Mouse (Mus musculus) CH12.LX (cell line): ENCODE data around the gene Psmd11. TPM values are rescaled to one million over a fixed set of nuclear protein-coding genes. Genes with fewer than 3 reads are reported as not detected.

ENCODE experiments used
- DNase-seq: peaks from one replicate; pipeline ENCODE4 v3.0.0-alpha.2; 2013; ENCODE audit errors: extremely low read depth
- H3K27ac ChIP-seq: 2 replicates; pipeline ENCODE4 v1.5.1; 2012; ENCODE audit warnings: low read depth, mild to moderate bottlenecking, control low read depth, moderate library complexity; ENCODE audit not compliant: insufficient read depth
- H3K27me3 ChIP-seq: replicated peaks from 2 replicates; pipeline ENCODE3; 2012; ENCODE audit warnings: inconsistent platforms
- H3K36me3 ChIP-seq, 2 experiments: replicated peaks in 1 of 2; 2 replicates each; pipeline versions ENCODE3 to v1.6.1; 2012; ENCODE audit warnings: inconsistent platforms in 1 of 2, low read length in 1 of 2, mild to moderate bottlenecking in 1 of 2, mixed read lengths in 1 of 2, moderate library complexity in 1 of 2; ENCODE audit not compliant: control insufficient read depth in 1 of 2, insufficient read depth in 1 of 2
- H3K4me1 ChIP-seq, 2 experiments: 2 replicates each; pipeline ENCODE4 v1.6.1; 2012; ENCODE audit warnings: inconsistent platforms in 1 of 2, moderate library complexity in 1 of 2; ENCODE audit not compliant: insufficient read depth in 2 of 2, control insufficient read depth in 1 of 2
- H3K4me2 ChIP-seq: 2 replicates; pipeline ENCODE4 v1.6.1; 2012; ENCODE audit warnings: low read depth, mild to moderate bottlenecking, control low read depth; ENCODE audit not compliant: poor library complexity, insufficient read depth, severe bottlenecking
- H3K4me3 ChIP-seq, 3 experiments: fragments of 150-350 bp in 1 of 3; sonication (generic) in 1 of 3; replicated peaks in 1 of 3; 2 replicates each; pipeline versions ENCODE3 to v1.5.1; 2011 to 2012; ENCODE audit warnings: low read depth in 2 of 3, low read length in 2 of 3, mild to moderate bottlenecking in 2 of 3, moderate library complexity in 2 of 3, control low read depth in 1 of 3, improper control_type of control experiment in 1 of 3, inconsistent platforms in 1 of 3, mixed read lengths in 1 of 3; ENCODE audit not compliant: poor library complexity in 1 of 3
- H3K79me2 ChIP-seq: replicated peaks from 2 replicates; pipeline ENCODE4 v1.6.1; 2012; ENCODE audit warnings: mild to moderate bottlenecking, moderate library complexity; ENCODE audit not compliant: control insufficient read depth, poor library complexity, insufficient read depth, severe bottlenecking; ENCODE audit errors: extremely low read depth
- H3K9ac ChIP-seq: 2 replicates; pipeline ENCODE4 v1.6.1; 2012; ENCODE audit warnings: low read depth, mild to moderate bottlenecking, control low read depth, moderate library complexity; ENCODE audit not compliant: insufficient read depth
- H3K9me3 ChIP-seq: replicated peaks from 2 replicates; pipeline ENCODE3; 2012; ENCODE audit warnings: low read length, inconsistent platforms, mixed read lengths
- CHD2 ChIP-seq: IDR thresholded peaks from 2 replicates; pipeline ENCODE4 v1.6.1; 2011; ENCODE audit warnings: low read length, improper control_type of control experiment
- ELF1 ChIP-seq: IDR thresholded peaks from 2 replicates; pipeline ENCODE4 v1.6.1; 2014; ENCODE audit warnings: low read depth, mild to moderate bottlenecking, inconsistent platforms, low read length, improper control_type of control experiment
- EP300 ChIP-seq: IDR thresholded peaks from 2 replicates; pipeline ENCODE4 v1.6.1; 2011; ENCODE audit warnings: low read length, improper control_type of control experiment
- ETS1 ChIP-seq: conservative IDR thresholded peaks from 2 replicates; pipeline ENCODE4 v1.6.1; 2012; ENCODE audit warnings: low read depth, mild to moderate bottlenecking, inconsistent platforms, low read length, improper control_type of control experiment, moderate library complexity
- GABPA ChIP-seq: IDR thresholded peaks from 2 replicates; pipeline ENCODE4 v1.6.1; 2012; ENCODE audit warnings: low read depth, low read length, improper control_type of control experiment, inconsistent platforms; ENCODE audit not compliant: insufficient replicate concordance
- IRF4 ChIP-seq: IDR thresholded peaks from 2 replicates; pipeline ENCODE4 v1.6.1; 2014; ENCODE audit warnings: low read depth, mild to moderate bottlenecking, inconsistent platforms, low read length, improper control_type of control experiment
- JUN ChIP-seq: IDR thresholded peaks from 2 replicates; pipeline ENCODE4 v1.6.1; 2011; ENCODE audit warnings: low read depth, mild to moderate bottlenecking, low read length, improper control_type of control experiment, moderate library complexity; ENCODE audit not compliant: insufficient read depth
- MAX ChIP-seq: IDR thresholded peaks from 2 replicates; pipeline ENCODE4 v1.6.1; 2011; ENCODE audit warnings: low read length, improper control_type of control experiment
- MAZ ChIP-seq: IDR thresholded peaks from 2 replicates; pipeline ENCODE4 v1.6.1; 2012; ENCODE audit warnings: low read depth, mild to moderate bottlenecking, inconsistent platforms, low read length, improper control_type of control experiment, moderate library complexity
- MEF2A ChIP-seq: IDR thresholded peaks from 2 replicates; pipeline ENCODE4 v1.6.1; 2014; ENCODE audit warnings: low read depth, mild to moderate bottlenecking, inconsistent platforms, low read length, improper control_type of control experiment, borderline replicate concordance
- MXI1 ChIP-seq: IDR thresholded peaks from 2 replicates; pipeline ENCODE4 v1.6.1; 2011; ENCODE audit warnings: mild to moderate bottlenecking, low read depth, low read length, improper control_type of control experiment
- MYC ChIP-seq: IDR thresholded peaks from 2 replicates; pipeline ENCODE4 v1.6.1; 2011; ENCODE audit warnings: low read depth, mild to moderate bottlenecking, improper control_type of control experiment, low read length
- NRF1 ChIP-seq: IDR thresholded peaks from 2 replicates; pipeline ENCODE4 v1.6.1; 2014; ENCODE audit warnings: low read depth, mild to moderate bottlenecking, inconsistent platforms, low read length, improper control_type of control experiment, moderate library complexity
- PAX5 ChIP-seq: IDR thresholded peaks from 2 replicates; pipeline ENCODE4 v1.6.1; 2012; ENCODE audit warnings: low read length, inconsistent platforms, mixed read lengths
- POLR2A ChIP-seq: IDR thresholded peaks from 2 replicates; pipeline ENCODE4 v1.6.1; 2011; ENCODE audit warnings: low read depth, mild to moderate bottlenecking, improper control_type of control experiment, low read length
- RAD21 ChIP-seq: IDR thresholded peaks from 2 replicates; pipeline ENCODE4 v1.6.1; 2011; ENCODE audit warnings: low read depth, mild to moderate bottlenecking, low read length, improper control_type of control experiment, moderate library complexity
- RCOR1 ChIP-seq: conservative IDR thresholded peaks from 2 replicates; pipeline ENCODE4 v1.6.1; 2012; ENCODE audit warnings: low read depth, mild to moderate bottlenecking, inconsistent platforms, low read length, improper control_type of control experiment
- SIN3A ChIP-seq: IDR thresholded peaks from 2 replicates; pipeline ENCODE4 v1.6.1; 2012; ENCODE audit warnings: low read length, improper control_type of control experiment, inconsistent platforms
- TBP ChIP-seq: conservative IDR thresholded peaks from 2 replicates; pipeline ENCODE4 v1.6.1; 2011; ENCODE audit warnings: low read depth, low read length, improper control_type of control experiment
- ZC3H11A ChIP-seq: IDR thresholded peaks from 2 replicates; pipeline ENCODE4 v1.6.1; 2012; ENCODE audit warnings: low read depth, mild to moderate bottlenecking, inconsistent platforms, low read length, improper control_type of control experiment
- ZKSCAN1 ChIP-seq: IDR thresholded peaks from 2 replicates; pipeline ENCODE4 v1.6.1; 2012; ENCODE audit warnings: low read depth, inconsistent platforms, low read length, improper control_type of control experiment, borderline replicate concordance
- ZMIZ1 ChIP-seq: IDR thresholded peaks from 2 replicates; pipeline ENCODE4 v1.6.1; 2012; ENCODE audit warnings: low read depth, mild to moderate bottlenecking, inconsistent platforms, low read length, improper control_type of control experiment
- dilution Hi-C: fragments of 300-500 bp; cut with MboI; formaldehyde crosslinking; loops from 2 replicates; pipeline ENCODE4 v1.14.3; 2020; ENCODE audit warnings: low sequenced_read_pairs; ENCODE audit not compliant: extremely low pct_unique_long_range_greater_than_20kb, extremely low pct_ligation_motif_present
- in situ Hi-C: fragments of 300-500 bp; cut with MboI; formaldehyde crosslinking; loops from 3 replicates; pipeline ENCODE4 v1.14.3; 2019; ENCODE audit warnings: low sequenced_read_pairs, low pct_ligation_motif_present, low pct_unique_long_range_greater_than_20kb, mixed read lengths
- polyA plus RNA-seq: library from polyadenylated mRNA; unstranded; fragments of >175 nt; gene quantifications from 2 replicates; pipeline ENCODE4 v1.2.1, GENCODE M21; 2012; ENCODE audit warnings: low read depth; ENCODE audit not compliant: insufficient read length
- total RNA-seq, 2 experiments: library from RNA; depleted of rRNA; stranded (reverse); fragments of 300-350 nt in 1 of 2; fragments of >200 nt in 1 of 2; gene quantifications; 2 replicates each; pipeline ENCODE4 v1.2.3; 2012 to 2014

Psmd11 gene
- total and polyA plus RNA-seq, 3 experiments: 116 to 191 (median 141) TPM

DNA sequence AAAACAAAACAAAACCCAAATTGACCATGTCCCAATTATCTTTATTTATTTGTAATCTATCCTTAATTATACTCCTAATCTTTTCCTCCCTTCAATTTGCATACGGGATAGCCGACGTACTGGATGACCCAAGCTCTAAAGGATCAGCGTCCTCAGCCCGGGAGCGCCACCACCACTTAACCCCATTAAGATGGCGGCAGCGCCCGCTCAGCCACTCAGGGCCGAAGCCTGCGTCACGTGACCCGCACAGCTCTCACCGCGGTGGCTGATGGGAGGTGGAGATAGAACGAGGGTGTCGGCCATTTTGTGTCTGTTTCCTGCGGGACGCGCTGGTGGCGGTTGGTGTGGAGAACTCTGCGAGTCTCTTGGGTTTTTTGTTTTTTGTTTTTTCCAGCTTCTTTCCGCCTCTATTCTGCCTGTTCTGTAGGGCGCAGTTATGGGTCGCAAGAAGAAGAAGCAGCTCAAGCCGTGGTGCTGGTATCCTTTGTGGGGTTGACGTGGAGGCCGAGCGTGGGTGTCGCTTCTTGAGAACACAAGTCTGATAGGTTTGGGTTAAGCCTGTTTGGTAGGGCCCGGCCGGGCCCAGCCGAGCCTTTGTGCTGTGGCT is 45.3 kb upstream of the Psmd11 start, which contains the start of gene Zfp207 (continued):
- peak; percentile 77 for TF ChIP-seq NRF1
- TF ChIP-seq RAD21: no peak
- no peak; the same call in 1 of the 2 replicates for TF ChIP-seq GABPA
- no peak for TF ChIP-seq EP300
- TF ChIP-seq CHD2: 0 out of 2 replicates have a peak, but pooled peaks have one; percentile 38
- TF ChIP-seq ZC3H11A: no peak
- TF ChIP-seq MEF2A: peak; percentile 37; the same call in 1 of the 2 replicates
- TF ChIP-seq MYC: peak; percentile 91
- TF ChIP-seq IRF4: peak; percentile 74
- TF ChIP-seq RCOR1: 0 out of 2 replicates have a peak, but pooled peaks have one; percentile 44
- no peak for TF ChIP-seq JUN
- no peak for TF ChIP-seq ZKSCAN1
- no peak; the same call in 1 of the 2 replicates for TF ChIP-seq MAZ
- peak; percentile 86 for TF ChIP-seq SIN3A
- TF ChIP-seq MAX: peak; percentile 99
- peak; percentile 83; the same call in 1 of the 2 replicates for TF ChIP-seq MXI1
- TF ChIP-seq ETS1: 0 out of 2 replicates have a peak, but pooled peaks have one; percentile 45
- TF ChIP-seq POLR2A: peak; percentile 97
- TF ChIP-seq ZMIZ1: peak; percentile 95
- peak; percentile 93 for TF ChIP-seq TBP
- TF ChIP-seq, all 38 proteins: peak for 23

DNA sequence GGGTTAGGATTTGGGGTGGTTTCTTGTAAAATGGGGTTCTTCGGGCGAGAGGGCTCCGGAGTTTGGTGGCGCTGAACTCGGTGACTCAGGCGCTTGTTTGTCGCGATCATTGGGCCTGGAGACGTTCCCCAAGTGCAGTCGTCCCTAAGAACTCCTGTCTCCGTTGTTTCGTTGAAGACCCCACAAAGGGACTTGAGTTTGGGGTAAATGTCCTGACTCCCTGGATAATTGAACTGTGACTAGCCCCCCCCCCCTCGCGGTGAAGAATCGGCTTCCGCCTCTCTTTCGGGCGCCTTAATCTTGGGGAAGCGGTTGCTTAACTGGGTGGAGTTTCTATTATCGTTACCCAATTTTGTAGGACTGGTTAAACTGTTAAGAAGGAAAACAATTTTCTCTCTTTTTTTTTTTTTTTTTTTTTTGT is 44.8 kb upstream of the Psmd11 start:
- Histone ChIP-seq H3K36me3 (peaks cover 16 to 38% of the 10 kb centered on the region in 2 experiments), H3K4me3 (peak overlapping the region; percentile 76 to 91 (median 88)), H3K4me2 (no peak overlapping the region), H3K9ac (peak overlapping the region; percentile 100), H3K27me3 (no peaks in the 10 kb centered on the region), H3K27ac (peak overlapping the region; percentile 46; the same call in 1 of the 2 replicates), H3K9me3 (no peaks in the 10 kb centered on the region), H3K79me2 (peaks cover 57% of the 10 kb centered on the region), H3K4me1 (peaks cover 3 to 30% of the 10 kb centered on the region in 2 experiments; a peak in 3 of 4 replicates)
- TF ChIP-seq PAX5: no peak
- 0 out of 2 replicates have a peak, but pooled peaks have one; percentile 20 for TF ChIP-seq SIN3A
- peak; percentile 40; the same call in 1 of the 2 replicates for TF ChIP-seq ELF1
- peak; percentile 59; the same call in 1 of the 2 replicates for TF ChIP-seq MAZ
- no peak for TF ChIP-seq ZC3H11A
- TF ChIP-seq RCOR1: no peak
- dilution Hi-C loops (no loop called here), in situ Hi-C loops (no loop called here)
- DNase-seq: peak; percentile 56
